Mouse (Mus musculus): ENCODE data around the gene Cabp2. TPM values are rescaled to one million over a fixed set of nuclear protein-coding genes. Genes with fewer than 3 reads are reported as not detected.

The Cabp2 gene
- polyA plus RNA-seq, 1 experiment from 2014 or later = not detected

GRCm38 (mm10) chr19:4080511-4081009 lies 818 bp upstream of the Cabp2 start:
- no peak overlapping the region for H3K4me2 ChIP-seq (replicated peaks; ENCODE audit: low read depth, low read length)
- peak; percentile 42; the same call in 1 of the 2 replicates for ATAC-seq (ENCODE audit: insufficient number of reproducible peaks, insufficient read depth, low FRiP score, low read depth)
- H3K4me3 ChIP-seq (ENCODE audit: low read depth, low read length) = no peak overlapping the region
- H3K36me3 ChIP-seq (ENCODE audit: control insufficient read depth, insufficient read depth, low read length) = no peaks in the 10 kb centered on the region
- no peaks in the 10 kb centered on the region for H3K4me1 ChIP-seq (ENCODE audit: control insufficient read depth, insufficient read depth, low read length)
- 63% methylated on average over 8 of the region's 8 CpGs for WGBS
- H3K9ac ChIP-seq (replicated peaks; ENCODE audit: low read depth, low read length) = no peak overlapping the region
- no peaks in the 10 kb centered on the region for H3K27me3 ChIP-seq (ENCODE audit: control insufficient read depth, insufficient read depth, low read length)
- no peaks in the 10 kb centered on the region for H3K9me3 ChIP-seq (ENCODE audit: control insufficient read depth, low read depth, low read length)
- no peak overlapping the region for H3K27ac ChIP-seq (ENCODE audit: low read length)

- Histone ChIP-seq H3K9me3 (ENCODE audit: control insufficient read depth, low read depth, low read length) (no peaks in the 10 kb centered on the region), H3K27ac (ENCODE audit: low read length) (no peak overlapping the region), H3K9ac (replicated peaks; ENCODE audit: low read depth, low read length) (no peak overlapping the region), H3K36me3 (ENCODE audit: control insufficient read depth, insufficient read depth, low read length) (no peaks in the 10 kb centered on the region), H3K4me1 (ENCODE audit: control insufficient read depth, insufficient read depth, low read length) (no peaks in the 10 kb centered on the region), H3K4me2 (replicated peaks; ENCODE audit: low read depth, low read length) (no peak overlapping the region), H3K4me3 (ENCODE audit: low read depth, low read length) (no peak overlapping the region), H3K27me3 (ENCODE audit: control insufficient read depth, insufficient read depth, low read length) (no peaks in the 10 kb centered on the region)
- WGBS = 82% methylated on average over 11 of the region's 11 CpGs
- no peak for ATAC-seq (ENCODE audit: insufficient number of reproducible peaks, insufficient read depth, low FRiP score, low read depth)
Measured at GRCm38 (mm10) chr19:4082219-4082965, 1.0 kb downstream of the Cabp2 start.

- H3K9me3 ChIP-seq (ENCODE audit: control insufficient read depth, low read depth, low read length) = no peaks in the 10 kb centered on the region
- H3K36me3 ChIP-seq (ENCODE audit: control insufficient read depth, insufficient read depth, low read length) = no peaks in the 10 kb centered on the region
- H3K4me3 ChIP-seq (ENCODE audit: low read depth, low read length) = no peak overlapping the region
- no peak for ATAC-seq (ENCODE audit: insufficient number of reproducible peaks, insufficient read depth, low FRiP score, low read depth)
- H3K27me3 ChIP-seq (ENCODE audit: control insufficient read depth, insufficient read depth, low read length) = no peaks in the 10 kb centered on the region
- H3K27ac ChIP-seq (ENCODE audit: low read length) = no peak overlapping the region
- no peak overlapping the region for H3K4me2 ChIP-seq (replicated peaks; ENCODE audit: low read depth, low read length)
- 83% methylated on average over 7 of the region's 7 CpGs for WGBS
- H3K4me1 ChIP-seq (ENCODE audit: control insufficient read depth, insufficient read depth, low read length) = no peaks in the 10 kb centered on the region
- no peak overlapping the region for H3K9ac ChIP-seq (replicated peaks; ENCODE audit: low read depth, low read length)
Measured at GRCm38 (mm10) chr19:4083316-4083715, 1.9 kb downstream of the Cabp2 start.

- Histone ChIP-seq H3K4me3 (ENCODE audit: low read depth, low read length) (no peak overlapping the region), H3K27ac (ENCODE audit: low read length) (no peak overlapping the region), H3K9me3 (ENCODE audit: control insufficient read depth, low read depth, low read length) (no peaks in the 10 kb centered on the region), H3K27me3 (ENCODE audit: control insufficient read depth, insufficient read depth, low read length) (no peaks in the 10 kb centered on the region), H3K4me1 (ENCODE audit: control insufficient read depth, insufficient read depth, low read length) (no peaks in the 10 kb centered on the region), H3K36me3 (ENCODE audit: control insufficient read depth, insufficient read depth, low read length) (no peaks in the 10 kb centered on the region), H3K9ac (replicated peaks; ENCODE audit: low read depth, low read length) (no peak overlapping the region), H3K4me2 (replicated peaks; ENCODE audit: low read depth, low read length) (no peak overlapping the region)
- WGBS = 17% methylated on average over 8 of the region's 8 CpGs
- no peak for ATAC-seq (ENCODE audit: insufficient number of reproducible peaks, insufficient read depth, low FRiP score, low read depth)
Measured at GRCm38 (mm10) chr19:4083826-4084225, 2.4 kb downstream of the Cabp2 start.

- Histone ChIP-seq H3K9me3 (ENCODE audit: control insufficient read depth, low read depth, low read length) (no peaks in the 10 kb centered on the region), H3K36me3 (ENCODE audit: control insufficient read depth, insufficient read depth, low read length) (no peaks in the 10 kb centered on the region), H3K4me1 (ENCODE audit: control insufficient read depth, insufficient read depth, low read length) (no peaks in the 10 kb centered on the region), H3K27me3 (ENCODE audit: control insufficient read depth, insufficient read depth, low read length) (no peaks in the 10 kb centered on the region), H3K9ac (replicated peaks; ENCODE audit: low read depth, low read length) (no peak overlapping the region), H3K4me2 (replicated peaks; ENCODE audit: low read depth, low read length) (no peak overlapping the region), H3K4me3 (ENCODE audit: low read depth, low read length) (no peak overlapping the region), H3K27ac (ENCODE audit: low read length) (no peak overlapping the region)
- WGBS = 88% methylated on average over 1 of the region's 1 CpGs
- ATAC-seq (ENCODE audit: insufficient number of reproducible peaks, insufficient read depth, low FRiP score, low read depth) = no peak
Measured at GRCm38 (mm10) chr19:4084984-4085383, 3.6 kb downstream of the Cabp2 start.

GRCm38 (mm10) chr19:4086156-4086555 lies 4.8 kb downstream of the Cabp2 start:
- ATAC-seq (ENCODE audit: insufficient number of reproducible peaks, insufficient read depth, low FRiP score, low read depth) = no peak
- Histone ChIP-seq H3K4me3 (ENCODE audit: low read depth, low read length) (no peak overlapping the region), H3K9ac (replicated peaks; ENCODE audit: low read depth, low read length) (no peak overlapping the region), H3K27ac (ENCODE audit: low read length) (no peak overlapping the region), H3K4me1 (ENCODE audit: control insufficient read depth, insufficient read depth, low read length) (no peaks in the 10 kb centered on the region), H3K36me3 (ENCODE audit: control insufficient read depth, insufficient read depth, low read length) (no peaks in the 10 kb centered on the region), H3K4me2 (replicated peaks; ENCODE audit: low read depth, low read length) (no peak overlapping the region), H3K27me3 (ENCODE audit: control insufficient read depth, insufficient read depth, low read length) (no peaks in the 10 kb centered on the region), H3K9me3 (ENCODE audit: control insufficient read depth, low read depth, low read length) (no peaks in the 10 kb centered on the region)
- WGBS = 91% methylated on average over 15 of the region's 15 CpGs

- H3K9me3 ChIP-seq (ENCODE audit: control insufficient read depth, low read depth, low read length) = no peaks in the 10 kb centered on the region
- no peaks in the 10 kb centered on the region for H3K36me3 ChIP-seq (ENCODE audit: control insufficient read depth, insufficient read depth, low read length)
- no peak for ATAC-seq (ENCODE audit: insufficient number of reproducible peaks, insufficient read depth, low FRiP score, low read depth)
- H3K27me3 ChIP-seq (ENCODE audit: control insufficient read depth, insufficient read depth, low read length) = no peaks in the 10 kb centered on the region
- no peak overlapping the region for H3K4me3 ChIP-seq (ENCODE audit: low read depth, low read length)
- H3K4me1 ChIP-seq (ENCODE audit: control insufficient read depth, insufficient read depth, low read length) = no peaks in the 10 kb centered on the region
- WGBS = 86% methylated on average over 5 of the region's 5 CpGs
- no peak overlapping the region for H3K4me2 ChIP-seq (replicated peaks; ENCODE audit: low read depth, low read length)
- no peak overlapping the region for H3K27ac ChIP-seq (ENCODE audit: low read length)
- no peak overlapping the region for H3K9ac ChIP-seq (replicated peaks; ENCODE audit: low read depth, low read length)
Measured at GRCm38 (mm10) chr19:4087090-4087489, 5.7 kb downstream of the Cabp2 start.

GRCm38 (mm10) chr19:4088146-4088545 lies 6.8 kb downstream of the Cabp2 start:
- Histone ChIP-seq H3K27me3 (ENCODE audit: control insufficient read depth, insufficient read depth, low read length) (no peaks in the 10 kb centered on the region), H3K4me1 (ENCODE audit: control insufficient read depth, insufficient read depth, low read length) (no peaks in the 10 kb centered on the region), H3K4me2 (replicated peaks; ENCODE audit: low read depth, low read length) (no peak overlapping the region), H3K4me3 (ENCODE audit: low read depth, low read length) (no peak overlapping the region), H3K9ac (replicated peaks; ENCODE audit: low read depth, low read length) (no peak overlapping the region), H3K9me3 (ENCODE audit: control insufficient read depth, low read depth, low read length) (no peaks in the 10 kb centered on the region), H3K36me3 (ENCODE audit: control insufficient read depth, insufficient read depth, low read length) (no peaks in the 10 kb centered on the region), H3K27ac (ENCODE audit: low read length) (no peak overlapping the region)
- WGBS = 38% methylated on average over 5 of the region's 5 CpGs
- no peak for ATAC-seq (ENCODE audit: insufficient number of reproducible peaks, insufficient read depth, low FRiP score, low read depth)

GRCm38 (mm10) chr19:4089128-4089527 lies 7.8 kb downstream of the Cabp2 start:
- WGBS = 82% methylated on average over 6 of the region's 6 CpGs

More at GRCm38 (mm10) chr19:4089128-4089527, 7.8 kb downstream of the Cabp2 start:
- Histone ChIP-seq H3K4me1 (ENCODE audit: control insufficient read depth, insufficient read depth, low read length) (no peaks in the 10 kb centered on the region), H3K4me3 (ENCODE audit: low read depth, low read length) (no peak overlapping the region), H3K36me3 (ENCODE audit: control insufficient read depth, insufficient read depth, low read length) (no peaks in the 10 kb centered on the region), H3K27me3 (ENCODE audit: control insufficient read depth, insufficient read depth, low read length) (no peaks in the 10 kb centered on the region), H3K9ac (replicated peaks; ENCODE audit: low read depth, low read length) (no peak overlapping the region), H3K4me2 (replicated peaks; ENCODE audit: low read depth, low read length) (no peak overlapping the region), H3K9me3 (ENCODE audit: control insufficient read depth, low read depth, low read length) (no peaks in the 10 kb centered on the region), H3K27ac (ENCODE audit: low read length) (no peak overlapping the region)
- ATAC-seq (ENCODE audit: insufficient number of reproducible peaks, insufficient read depth, low FRiP score, low read depth) = no peak

All from stomach, embryonic 14.5 days (tissue).